Mouse (Mus musculus): ENCODE data around the gene Alpi. TPM values are rescaled to one million over a fixed set of nuclear protein-coding genes. Genes with fewer than 3 reads are reported as not detected.

The Alpi gene
- not detected for total RNA-seq (2023)

DNA sequence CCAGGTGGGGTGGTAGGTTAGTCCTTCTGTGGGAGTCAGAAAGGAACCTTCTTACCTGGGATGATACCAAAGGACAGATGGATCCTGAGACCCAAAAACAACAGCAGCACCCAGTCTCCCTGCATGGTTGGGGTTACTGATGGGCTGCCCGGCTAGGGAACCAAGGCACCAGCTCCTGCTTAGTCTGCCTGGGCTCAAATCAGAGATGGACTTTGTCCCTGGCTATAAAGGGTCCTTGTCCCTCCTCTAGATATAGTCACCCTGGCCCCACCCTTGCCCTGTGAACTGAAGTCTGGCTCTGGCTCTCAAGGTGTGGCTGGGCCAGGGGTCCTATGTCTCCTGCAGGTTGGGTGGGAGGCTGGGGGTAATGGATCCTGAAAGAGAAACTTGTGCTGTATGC lies at the start of gene Alpi:
Gene Alpi (minus strand): TSS at position 196 of the 400 bp plus-strand sequence.

DNA sequence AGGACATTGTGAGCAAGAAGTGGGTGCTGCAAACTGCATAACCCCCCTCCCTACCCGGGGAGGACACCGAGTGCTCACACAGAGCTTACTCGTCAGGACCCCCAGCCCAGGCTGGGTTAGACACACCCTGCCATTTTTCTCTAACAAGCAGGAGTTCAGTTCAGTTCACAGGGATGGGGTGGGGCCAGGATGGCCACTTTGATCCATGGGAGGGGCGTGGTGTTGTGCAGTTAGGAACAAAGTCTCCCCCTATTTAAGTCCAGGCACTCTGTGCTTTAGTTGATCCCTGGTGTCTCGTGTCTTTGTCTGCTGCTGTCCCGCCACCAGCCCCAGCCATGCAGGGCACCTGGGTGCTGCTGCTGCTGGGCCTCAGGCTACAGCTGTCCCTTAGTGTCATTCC lies 23.3 kb upstream of the Alpi start, which contains the start of gene Akp3:
Gene Akp3 (plus strand): TSS at position 301 of the 400 bp plus-strand sequence.

DNA sequence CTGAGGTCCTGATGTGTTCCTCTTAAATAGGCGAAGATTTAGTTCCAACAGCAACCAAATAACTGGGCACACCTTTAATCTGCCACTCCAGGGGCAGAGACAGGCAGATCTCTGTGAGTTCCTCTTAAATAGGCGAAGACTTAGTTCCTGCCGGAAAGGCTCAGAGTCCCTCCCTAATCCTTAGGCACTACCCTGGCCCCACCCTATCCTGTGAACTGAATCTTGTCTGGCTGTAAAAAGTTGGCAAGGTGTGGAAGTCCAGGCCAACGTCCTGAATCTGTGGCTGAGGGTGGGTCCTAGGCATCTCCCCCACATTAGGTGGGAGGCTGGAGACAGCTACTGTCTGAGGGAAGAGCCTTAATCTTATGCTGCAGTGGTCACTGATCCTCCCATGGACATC lies 11.6 kb downstream of the Alpi start, which contains the start of gene Alppl2:
Gene Alppl2 (minus strand): TSS at position 101 of the 400 bp plus-strand sequence.

Other genes with a start within 250 kb of the Alpi start
- not detected for gene Alppl2, start 11.7 kb downstream of the Alpi start, total RNA-seq (2023)
- not detected for gene Akp3, start 23.4 kb upstream of the Alpi start, total RNA-seq (2023)
- not detected for gene Ecel1, start 54.9 kb upstream of the Alpi start, total RNA-seq (2023)
- gene Prss56, start 81.7 kb upstream of the Alpi start, total RNA-seq (2023) = not detected
- not detected for gene Chrnd, start 89.0 kb upstream of the Alpi start, total RNA-seq (2023)
- not detected for gene Chrng, start 103.1 kb upstream of the Alpi start, total RNA-seq (2023)
- gene Eif4e2, start 112.3 kb upstream of the Alpi start, total RNA-seq (2023) = 100 to 1,000 TPM; 100 to 104 TPM
- gene Efhd1, start 162.8 kb upstream of the Alpi start, total RNA-seq (2023) = not detected
- 100 to 1,000 TPM; 137 to 143 TPM for gene Gigyf2, start 225.4 kb upstream of the Alpi start, total RNA-seq (2023)

Measured in B cell, adult 67 days (primary cell).